Comparison of ENCODE assay signal across 9 mouse cellular contexts in genomic region chr9:45022800-45023199, GRCm38 (mm10). TPM values are rescaled to one million over a fixed set of nuclear protein-coding genes. Genes with fewer than 3 reads are reported as not detected.
DNase-seq lines count a peak whose midpoint lies in the region; ATAC-seq and TF ChIP-seq lines count a peak whose summit lies in the region.
"Had no signal": no experiment of that assay in that cellular context is flagged by ENCODE, and none has a peak within 500 bp of the region (broad histone marks: within the 10 kb centered on the region; RNA-seq: fewer than 3 reads in every experiment).

No protein-coding gene starts in this region.

- no peak for ATAC-seq in forebrain, postnatal 0 days
- no peak for ATAC-seq in forebrain, embryonic 12.5 days (ENCODE audit: low FRiP score)
- no peak; the same call in 1 of the 2 replicates for ATAC-seq in kidney, postnatal 0 days (replicated peaks; ENCODE audit: low FRiP score, low read depth)
- no peak for ATAC-seq in lung, embryonic 14.5 days (ENCODE audit: insufficient read depth)

- peak; percentile 89 for TF ChIP-seq CTCF in forebrain, postnatal 0 days (IDR thresholded peaks at IDR 0.05; ENCODE audit: low read depth)
- TF ChIP-seq CTCF in kidney, postnatal 0 days (IDR thresholded peaks at IDR 0.05; ENCODE audit: low read depth) = peak; percentile 95
- peak; percentile 85 for TF ChIP-seq CTCF in lung, embryonic 14.5 days (IDR thresholded peaks at IDR 0.05; ENCODE audit: low read depth)

- H3K4me1 ChIP-seq in forebrain, postnatal 0 days (ENCODE audit: insufficient read depth) = no peaks in the 10 kb centered on the region
- no peaks in the 10 kb centered on the region for H3K4me1 ChIP-seq in forebrain, embryonic 12.5 days
- H3K4me1 ChIP-seq in kidney, postnatal 0 days (replicated peaks; ENCODE audit: insufficient read depth, low read length) = no peaks in the 10 kb centered on the region
- H3K4me1 ChIP-seq in lung, embryonic 14.5 days (ENCODE audit: insufficient read depth) = no peaks in the 10 kb centered on the region
- H3K4me1 ChIP-seq: limb, embryonic 12.5 days had no signal

- peak; percentile 76 for DNase-seq in forebrain, postnatal 0 days
- peak; percentile 54 for DNase-seq in urinary bladder, postnatal 25 days (ENCODE audit: low spot score)
- DNase-seq in urinary bladder, adult 2 months (ENCODE audit: low spot score) = no peak
- DNase-seq in cerebellum, postnatal 36 days = peak; percentile 69 to 77
- peak; percentile 82 for DNase-seq in kidney, postnatal 0 days (ENCODE audit: low spot score)
- peak; percentile 85 for DNase-seq in lung, embryonic 14.5 days
- peak; percentile 87 for DNase-seq in splenic B cell, adult 2 months (ENCODE audit: low read depth, low spot score)

- H3K4me3 ChIP-seq in forebrain, postnatal 0 days (ENCODE audit: low read depth, low read length) = no peak overlapping the region
- no peak overlapping the region for H3K4me3 ChIP-seq in forebrain, embryonic 12.5 days (replicated peaks)
- H3K4me3 ChIP-seq in kidney, postnatal 0 days (replicated peaks; ENCODE audit: low read depth, low read length) = no peak overlapping the region
- H3K4me3 ChIP-seq in lung, embryonic 14.5 days (ENCODE audit: low read depth, low read length) = no peak overlapping the region
- H3K4me3 ChIP-seq: limb, embryonic 12.5 days had no signal

- H3K9me3 ChIP-seq in forebrain, postnatal 0 days (ENCODE audit: low read length) = no peaks in the 10 kb centered on the region
- no peaks in the 10 kb centered on the region for H3K9me3 ChIP-seq in forebrain, embryonic 12.5 days
- no peaks in the 10 kb centered on the region for H3K9me3 ChIP-seq in kidney, postnatal 0 days (replicated peaks; ENCODE audit: low read length)
- no peaks in the 10 kb centered on the region for H3K9me3 ChIP-seq in lung, embryonic 14.5 days (ENCODE audit: low read depth, low read length)
- H3K9me3 ChIP-seq: limb, embryonic 12.5 days had no signal

- H3K27me3 ChIP-seq in forebrain, postnatal 0 days (ENCODE audit: insufficient read depth, low read length) = no peaks in the 10 kb centered on the region
- peaks cover 6% of the 10 kb centered on the region; the same call in 1 of the 2 replicates for H3K27me3 ChIP-seq in forebrain, embryonic 12.5 days
- no peaks in the 10 kb centered on the region for H3K27me3 ChIP-seq in kidney, postnatal 0 days (ENCODE audit: insufficient read depth, low read length)
- no peaks in the 10 kb centered on the region for H3K27me3 ChIP-seq in lung, embryonic 14.5 days (ENCODE audit: insufficient read depth, low read length)
- H3K27me3 ChIP-seq in splenic B cell, adult 2 months (ENCODE audit: control insufficient read depth, insufficient read depth, low read length, poor library complexity, severe bottlenecking) = no peaks in the 10 kb centered on the region
- H3K27me3 ChIP-seq: limb, embryonic 12.5 days had no signal

- H3K36me3 ChIP-seq in forebrain, postnatal 0 days (ENCODE audit: insufficient read depth) = no peaks in the 10 kb centered on the region
- no peaks in the 10 kb centered on the region for H3K36me3 ChIP-seq in forebrain, embryonic 12.5 days (replicated peaks)
- no peaks in the 10 kb centered on the region for H3K36me3 ChIP-seq in kidney, postnatal 0 days (ENCODE audit: insufficient read depth, low read length)
- no peaks in the 10 kb centered on the region for H3K36me3 ChIP-seq in lung, embryonic 14.5 days (ENCODE audit: insufficient read depth)
- no peaks in the 10 kb centered on the region for H3K36me3 ChIP-seq in splenic B cell, adult 2 months (ENCODE audit: control insufficient read depth, insufficient read depth, low read length, poor library complexity, severe bottlenecking)
- H3K36me3 ChIP-seq: limb, embryonic 12.5 days had no signal

- no peak overlapping the region for H3K9ac ChIP-seq in forebrain, postnatal 0 days
- H3K9ac ChIP-seq in forebrain, embryonic 12.5 days = no peak overlapping the region
- no peak overlapping the region for H3K9ac ChIP-seq in kidney, postnatal 0 days (ENCODE audit: low read depth, low read length)
- H3K9ac ChIP-seq in lung, embryonic 14.5 days = no peak overlapping the region
- H3K9ac ChIP-seq: limb, embryonic 12.5 days had no signal

- no peak overlapping the region for H3K27ac ChIP-seq in forebrain, postnatal 0 days (ENCODE audit: low read depth, low read length)
- no peak overlapping the region for H3K27ac ChIP-seq in forebrain, embryonic 12.5 days
- no peak overlapping the region for H3K27ac ChIP-seq in kidney, postnatal 0 days
- no peak overlapping the region for H3K27ac ChIP-seq in lung, embryonic 14.5 days (ENCODE audit: low read depth)
- H3K27ac ChIP-seq: limb, embryonic 12.5 days had no signal

- WGBS in forebrain, postnatal 0 days = 11% methylated on average over 3 of the region's 3 CpGs
- 11% methylated on average over 3 of the region's 3 CpGs for WGBS in forebrain, embryonic 12.5 days
- 5% methylated on average over 3 of the region's 3 CpGs for WGBS in kidney, postnatal 0 days
- WGBS in lung, embryonic 14.5 days = 9% methylated on average over 3 of the region's 3 CpGs

- H3K4me2 ChIP-seq in forebrain, postnatal 0 days (ENCODE audit: low read depth) = no peak overlapping the region
- no peak overlapping the region for H3K4me2 ChIP-seq in forebrain, embryonic 12.5 days
- no peak overlapping the region for H3K4me2 ChIP-seq in kidney, postnatal 0 days (ENCODE audit: low read length)
- no peak overlapping the region for H3K4me2 ChIP-seq in lung, embryonic 14.5 days
- H3K4me2 ChIP-seq: limb, embryonic 12.5 days had no signal

RNA-seq across cellular contexts. Expression of gene Cd3e, which starts 13.4 kb away (rescaled TPM):
- not detected in 2 replicates for total RNA-seq in forebrain, postnatal 0 days (2014; rRNA removed)
- polyA plus RNA-seq in forebrain, postnatal 0 days (2015; fragmentation: Nextera tagmentation; extraction: Ambion mirVana) = 0.19 TPM in 1 of 2 replicates, not detected in the other
- not detected in 2 replicates for polyA plus RNA-seq in forebrain, embryonic 12.5 days (2016; fragmentation: Nextera tagmentation; extraction: Ambion mirVana)
- polyA plus RNA-seq in urinary bladder, adult 2 months (2012; rRNA removed) = 0.94 and 0.98 TPM in 2 replicates
- polyA plus RNA-seq in kidney, postnatal 0 days (2015; fragmentation: Nextera tagmentation; extraction: Ambion mirVana) = 0.08 TPM in 1 of 2 replicates, not detected in the other
- polyA plus RNA-seq in lung, embryonic 14.5 days (2014; fragmentation: Nextera tagmentation; extraction: Ambion mirVana) = not detected in 2 replicates

RNA-seq across cellular contexts. Expression of gene Mpzl2, which starts 16.8 kb away (rescaled TPM):
- total RNA-seq in forebrain, postnatal 0 days (2014; rRNA removed) = 2.2 and 4.6 TPM in 2 replicates
- polyA plus RNA-seq in forebrain, postnatal 0 days (2015; fragmentation: Nextera tagmentation; extraction: Ambion mirVana) = 2.0 and 2.3 TPM in 2 replicates
- 1.2 and 1.5 TPM in 2 replicates for polyA plus RNA-seq in forebrain, embryonic 12.5 days (2016; fragmentation: Nextera tagmentation; extraction: Ambion mirVana)
- 53.5 and 62.3 TPM in 2 replicates for polyA plus RNA-seq in urinary bladder, adult 2 months (2012; rRNA removed)
- 21.8 and 23.1 TPM in 2 replicates for polyA plus RNA-seq in kidney, postnatal 0 days (2015; fragmentation: Nextera tagmentation; extraction: Ambion mirVana)
- polyA plus RNA-seq in lung, embryonic 14.5 days (2014; fragmentation: Nextera tagmentation; extraction: Ambion mirVana) = 14.7 and 15.0 TPM in 2 replicates

RNA-seq across cellular contexts. Expression of gene Mpzl3, which starts 32.2 kb away (rescaled TPM):
- total RNA-seq in forebrain, postnatal 0 days (2014; rRNA removed) = 1.8 and 3.7 TPM in 2 replicates
- polyA plus RNA-seq in forebrain, postnatal 0 days (2015; fragmentation: Nextera tagmentation; extraction: Ambion mirVana) = 0.62 and 1.1 TPM in 2 replicates
- polyA plus RNA-seq in forebrain, embryonic 12.5 days (2016; fragmentation: Nextera tagmentation; extraction: Ambion mirVana) = 1.7 and 2.4 TPM in 2 replicates
- polyA plus RNA-seq in urinary bladder, adult 2 months (2012; rRNA removed) = 11.0 and 11.4 TPM in 2 replicates
- polyA plus RNA-seq in kidney, postnatal 0 days (2015; fragmentation: Nextera tagmentation; extraction: Ambion mirVana) = 2.7 and 3.5 TPM in 2 replicates
- polyA plus RNA-seq in lung, embryonic 14.5 days (2014; fragmentation: Nextera tagmentation; extraction: Ambion mirVana) = 1.9 and 2.1 TPM in 2 replicates

RNA-seq across cellular contexts. Expression of gene Cd3d, which starts 41.2 kb away (rescaled TPM):
- not detected in 2 replicates for total RNA-seq in forebrain, postnatal 0 days (2014; rRNA removed)
- polyA plus RNA-seq in forebrain, postnatal 0 days (2015; fragmentation: Nextera tagmentation; extraction: Ambion mirVana) = not detected in 2 replicates
- not detected in 2 replicates for polyA plus RNA-seq in forebrain, embryonic 12.5 days (2016; fragmentation: Nextera tagmentation; extraction: Ambion mirVana)
- 0.55 and 0.68 TPM in 2 replicates for polyA plus RNA-seq in urinary bladder, adult 2 months (2012; rRNA removed)
- polyA plus RNA-seq in kidney, postnatal 0 days (2015; fragmentation: Nextera tagmentation; extraction: Ambion mirVana) = 0.08 and 0.37 TPM in 2 replicates
- polyA plus RNA-seq in lung, embryonic 14.5 days (2014; fragmentation: Nextera tagmentation; extraction: Ambion mirVana) = not detected in 2 replicates
- polyA plus RNA-seq: limb, embryonic 12.5 days had no signal

RNA-seq across cellular contexts. Expression of gene Cd3g, which starts 42.6 kb away (rescaled TPM):
- total RNA-seq in forebrain, postnatal 0 days (2014; rRNA removed) = not detected in 2 replicates
- not detected in 2 replicates for polyA plus RNA-seq in forebrain, postnatal 0 days (2015; fragmentation: Nextera tagmentation; extraction: Ambion mirVana)
- polyA plus RNA-seq in forebrain, embryonic 12.5 days (2016; fragmentation: Nextera tagmentation; extraction: Ambion mirVana) = 0.19 TPM in 1 of 2 replicates, not detected in the other
- 1.5 and 1.8 TPM in 2 replicates for polyA plus RNA-seq in urinary bladder, adult 2 months (2012; rRNA removed)
- polyA plus RNA-seq in kidney, postnatal 0 days (2015; fragmentation: Nextera tagmentation; extraction: Ambion mirVana) = 0.26 TPM in 1 of 2 replicates, not detected in the other
- polyA plus RNA-seq in lung, embryonic 14.5 days (2014; fragmentation: Nextera tagmentation; extraction: Ambion mirVana) = 0.34 TPM in 1 of 2 replicates, not detected in the other
